Mouse (Mus musculus): Measurements from ENCODE around the gene Aldh3b3.

Aldh3b3 gene

GRCm38 (mm10) chr19:3958470-3958869 is at the start of gene Aldh3b3:
TSS of gene Aldh3b3 (plus strand) at chr19:3958645.
- DNase-seq (ENCODE audit: low spot score in 2 of 2) = no peak

DNA sequence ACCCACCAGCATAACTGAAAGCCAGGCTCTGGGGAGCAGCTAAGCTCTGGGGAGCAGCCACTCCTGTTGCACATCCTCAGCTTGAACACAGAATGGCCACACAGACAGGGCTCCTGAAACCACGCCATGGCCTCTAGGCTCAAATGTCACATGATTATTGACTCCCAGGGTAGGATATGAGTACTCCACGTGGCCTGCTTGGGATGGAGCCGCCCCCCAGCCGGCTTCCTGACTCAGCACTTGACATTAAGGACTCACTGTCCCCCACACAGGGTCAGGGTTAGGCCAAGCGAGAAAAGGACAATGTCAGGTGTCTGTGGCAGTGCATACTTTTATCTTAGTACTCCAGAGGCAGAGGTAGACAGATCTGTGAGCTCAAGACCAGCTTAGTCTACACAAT is 48.2 kb upstream of the Aldh3b3 start:
- no peak for DNase-seq (ENCODE audit: low spot score in 2 of 2)

DNA sequence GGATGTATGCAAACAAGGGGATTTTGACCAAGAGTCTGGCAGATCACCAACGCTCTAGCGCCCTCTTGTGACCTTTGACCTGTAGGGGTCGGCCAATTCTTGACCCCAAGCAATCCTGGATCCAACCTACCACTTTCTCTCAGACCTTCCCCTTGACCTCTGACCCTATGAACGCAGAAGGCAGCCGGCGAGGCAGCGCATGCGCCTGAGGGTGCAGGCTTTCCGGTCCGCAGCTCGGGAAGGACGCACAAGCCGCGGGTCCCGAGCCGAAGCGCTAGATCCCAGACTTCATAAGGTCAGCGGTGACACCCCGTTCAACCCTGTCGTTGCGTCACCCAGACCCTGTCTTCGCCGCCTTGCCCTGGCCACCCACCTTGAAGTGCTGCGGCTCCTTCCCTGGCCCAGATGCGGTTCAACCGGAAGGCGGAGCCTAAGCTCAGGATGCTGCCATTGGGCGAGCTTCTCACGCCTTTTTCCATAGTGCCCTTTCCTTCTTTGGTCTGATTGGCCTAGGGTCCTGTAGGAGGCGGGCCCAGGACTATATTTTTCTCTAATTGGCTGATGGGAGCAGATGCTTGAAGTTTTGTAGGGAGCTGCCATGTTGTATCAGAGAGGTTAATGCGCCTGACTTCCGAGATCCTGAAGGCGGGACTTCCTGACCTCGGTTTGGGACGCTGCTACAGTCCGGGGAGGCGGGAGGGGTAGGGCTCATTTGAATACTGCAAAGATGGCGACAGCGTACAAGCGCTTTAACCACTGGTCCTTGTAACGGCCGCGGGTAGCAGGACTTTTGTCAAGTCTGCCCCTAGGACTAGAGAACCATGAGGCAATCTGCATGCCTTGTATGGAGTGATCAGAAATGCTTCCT is 45.9 kb upstream of the Aldh3b3 start, which contains the start of gene Ndufs8:
TSS of gene Ndufs8 (minus strand) at position 438 of the 868 bp plus-strand sequence.
- DNase-seq (ENCODE audit: low spot score in 2 of 2) = peak; percentile 88 to 96

DNA sequence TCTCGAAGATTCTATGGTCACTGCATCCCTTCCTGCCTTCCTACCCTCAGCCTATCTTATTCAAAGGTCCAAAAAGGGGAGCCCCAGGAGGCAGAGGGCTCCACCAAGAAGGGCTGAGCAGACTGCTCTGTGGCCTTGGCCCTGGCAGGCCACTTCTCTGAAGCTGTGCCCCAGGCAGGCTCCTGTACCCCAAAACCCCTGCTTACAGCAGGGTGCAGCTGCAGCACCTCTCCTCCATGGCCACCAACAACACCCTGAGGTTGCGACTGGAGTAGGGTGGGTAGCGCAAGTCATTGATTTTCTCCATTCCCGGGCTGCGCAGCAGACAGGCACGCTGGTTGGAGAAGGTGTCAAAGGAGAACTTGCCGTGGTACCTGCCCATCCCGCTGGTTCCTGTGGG is 44.8 kb upstream of the Aldh3b3 start:
- no peak for DNase-seq (ENCODE audit: low spot score in 2 of 2)

DNA sequence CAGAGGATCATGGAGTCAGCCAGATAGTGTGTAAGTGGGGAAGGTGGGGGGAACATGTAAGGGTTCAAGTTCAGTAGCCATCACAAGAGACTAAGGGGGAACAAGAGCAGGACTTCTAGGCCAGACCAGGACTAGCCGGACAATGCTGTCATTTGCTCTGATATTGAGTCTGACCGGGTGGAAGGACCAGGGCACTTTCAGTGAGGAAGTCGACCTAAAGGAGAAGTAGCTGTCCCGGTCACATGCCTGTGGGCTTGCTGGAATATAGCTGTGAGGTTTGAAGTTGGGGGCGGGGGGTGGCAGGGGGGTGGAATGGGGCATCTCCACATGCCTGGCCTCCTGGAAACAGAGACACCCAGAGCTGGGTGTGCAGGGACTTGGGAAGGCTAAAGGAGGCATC is 43.9 kb upstream of the Aldh3b3 start:
- DNase-seq (ENCODE audit: low spot score in 2 of 2) = no peak

DNA sequence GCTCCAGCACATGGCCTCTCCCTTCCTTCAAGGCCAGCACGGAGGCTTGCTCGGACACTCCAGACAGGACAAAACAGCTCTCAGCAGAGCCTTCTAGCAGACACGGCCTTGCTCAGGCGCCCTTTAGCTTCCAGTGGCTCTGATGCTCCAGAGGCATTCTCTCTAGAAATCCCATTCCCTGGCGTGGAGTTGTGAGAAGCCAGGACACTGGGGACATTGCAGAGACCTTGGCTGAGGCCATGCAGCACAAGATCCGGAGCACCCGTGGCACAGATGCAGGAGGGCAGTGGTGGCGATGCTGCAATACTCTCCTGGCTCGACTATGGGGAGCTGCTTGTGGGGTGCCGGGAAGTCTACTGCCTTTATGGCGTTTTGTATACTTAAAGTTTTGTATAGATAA is 41.7 kb upstream of the Aldh3b3 start:
- no peak for DNase-seq (ENCODE audit: low spot score in 2 of 2)

DNA sequence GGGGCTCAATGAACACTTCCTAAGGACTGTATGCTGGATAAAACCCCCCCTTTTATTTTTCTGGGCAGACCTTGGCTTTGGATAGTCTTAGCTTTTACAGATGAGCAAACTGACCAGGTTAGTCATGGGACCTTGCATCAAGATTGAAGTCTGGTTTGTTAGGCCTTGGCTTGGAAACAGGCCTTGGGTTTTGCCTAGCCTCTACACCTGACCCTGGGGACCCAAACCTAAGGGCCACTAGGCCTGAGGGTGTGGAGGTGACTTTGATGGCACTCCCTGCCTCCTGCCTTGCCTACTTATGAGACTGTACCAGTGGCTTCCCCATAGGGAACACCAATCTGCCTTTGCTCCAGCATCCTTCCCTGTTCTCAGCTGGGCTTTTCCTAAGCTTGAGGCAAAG is 38.5 kb upstream of the Aldh3b3 start:
- no peak for DNase-seq (ENCODE audit: low spot score in 2 of 2)

- DNase-seq (ENCODE audit: low spot score in 2 of 2) = no peak
These were observed 35.6 kb upstream of the Aldh3b3 start for GRCm38 (mm10) chr19:3922661-3923371.

- DNase-seq (ENCODE audit: low spot score in 2 of 2) = no peak
These were observed 34.9 kb upstream of the Aldh3b3 start for GRCm38 (mm10) chr19:3923586-3923985.

DNA sequence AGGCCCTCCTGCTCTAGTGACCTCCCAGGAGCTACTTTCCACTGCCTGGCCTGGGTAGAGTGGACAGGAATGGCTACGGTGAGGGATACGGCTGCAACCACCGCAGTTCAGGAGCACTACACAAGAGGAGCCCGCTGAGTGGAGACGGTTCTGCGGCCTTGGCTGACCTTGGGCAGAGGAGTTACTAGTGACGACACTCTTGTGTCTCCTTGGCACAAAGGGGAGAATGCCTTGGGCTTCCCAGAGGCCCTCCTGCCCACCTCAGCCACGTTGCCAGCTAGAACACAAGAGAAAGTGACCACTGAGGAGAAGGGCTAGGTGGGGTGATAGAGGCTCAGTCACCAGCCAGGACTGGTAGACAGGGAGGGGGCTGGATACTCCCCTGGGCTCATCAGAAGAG is 34.3 kb upstream of the Aldh3b3 start:
- no peak for DNase-seq (ENCODE audit: low spot score in 2 of 2)

DNA sequence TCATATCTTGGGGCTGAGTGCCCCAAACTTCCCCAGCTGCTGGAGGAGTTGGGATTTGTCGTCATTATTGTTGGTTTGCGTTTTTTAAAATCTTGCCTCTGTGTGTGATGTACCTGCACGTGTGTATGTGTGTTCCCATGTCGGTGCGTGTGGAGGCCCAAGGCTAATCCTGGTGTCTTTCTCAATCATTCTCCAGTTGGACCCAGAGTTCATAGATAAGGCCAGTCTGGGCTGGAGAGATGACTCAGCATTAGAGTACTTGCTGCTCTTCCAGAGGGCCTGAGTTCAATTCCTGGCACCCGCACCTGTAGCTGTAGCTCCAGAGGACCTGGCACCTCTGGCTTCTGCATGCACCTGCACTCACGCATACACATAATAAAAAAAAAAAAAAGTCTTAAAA is 33.6 kb upstream of the Aldh3b3 start:
- no peak for DNase-seq (ENCODE audit: low spot score in 2 of 2)

GRCm38 (mm10) chr19:3925859-3926258 is 32.6 kb upstream of the Aldh3b3 start:
- no peak for DNase-seq (ENCODE audit: low spot score in 2 of 2)

DNA sequence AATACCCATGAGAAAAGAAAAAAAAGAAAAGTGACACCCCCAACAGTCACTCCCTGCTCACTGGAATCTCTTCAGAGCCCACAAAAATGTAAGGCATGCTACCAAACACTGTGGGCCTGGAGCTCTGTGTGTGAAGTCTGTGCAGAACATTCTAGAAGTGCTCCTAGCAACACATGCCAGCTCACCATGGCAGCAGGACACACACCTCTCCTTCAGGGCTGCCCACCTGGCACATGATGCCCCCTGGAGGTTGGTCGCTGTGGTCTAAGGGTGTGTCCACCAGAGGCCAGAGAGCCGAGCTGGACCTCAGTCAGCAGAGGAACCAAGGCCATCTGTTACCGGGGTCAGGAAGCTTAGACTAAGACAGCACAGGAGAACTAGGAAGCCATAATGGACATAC is 32.2 kb upstream of the Aldh3b3 start:
- DNase-seq (ENCODE audit: low spot score in 2 of 2) = no peak

DNA sequence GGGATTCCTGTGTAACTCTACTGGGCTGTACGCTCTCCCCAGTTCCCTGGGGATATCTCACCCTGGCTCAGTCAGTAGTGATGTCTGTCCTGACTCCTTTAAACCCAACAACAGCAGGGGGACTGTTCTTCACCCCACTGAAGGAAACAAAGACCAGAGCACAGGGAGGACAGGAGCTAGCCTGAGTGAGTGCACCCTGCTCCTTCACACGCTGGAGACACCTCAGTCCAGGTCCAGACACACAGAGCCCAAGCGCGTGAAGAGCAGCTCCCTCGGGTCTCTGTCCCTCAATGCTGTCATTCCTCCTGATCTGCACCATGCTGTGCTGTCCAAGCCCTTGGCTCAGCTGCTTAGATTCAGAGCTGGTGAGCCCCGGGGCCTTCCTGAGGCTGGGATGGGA is 31.8 kb upstream of the Aldh3b3 start:
- no peak for DNase-seq (ENCODE audit: low spot score in 2 of 2)

DNA sequence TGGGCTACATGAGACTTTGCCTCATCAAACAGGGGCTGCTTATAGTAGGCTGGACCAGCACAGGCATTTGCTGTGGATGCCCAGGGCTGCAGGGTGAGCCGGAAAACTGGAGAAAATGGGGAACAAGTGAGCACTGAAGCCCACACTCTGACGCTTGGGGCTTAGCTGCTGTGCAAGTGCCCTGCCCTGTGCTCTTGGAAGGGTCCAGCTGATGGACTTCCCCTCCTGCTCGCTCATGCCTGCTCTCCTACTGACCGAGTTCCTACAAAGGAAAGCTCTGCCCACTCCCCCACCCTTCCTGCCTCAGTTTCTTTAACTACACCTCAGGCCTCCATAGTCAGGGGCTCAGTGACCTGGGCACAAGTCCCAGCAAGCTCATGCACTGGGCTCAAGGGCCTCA is 30.5 kb upstream of the Aldh3b3 start:
- no peak for DNase-seq (ENCODE audit: low spot score in 2 of 2)

DNA sequence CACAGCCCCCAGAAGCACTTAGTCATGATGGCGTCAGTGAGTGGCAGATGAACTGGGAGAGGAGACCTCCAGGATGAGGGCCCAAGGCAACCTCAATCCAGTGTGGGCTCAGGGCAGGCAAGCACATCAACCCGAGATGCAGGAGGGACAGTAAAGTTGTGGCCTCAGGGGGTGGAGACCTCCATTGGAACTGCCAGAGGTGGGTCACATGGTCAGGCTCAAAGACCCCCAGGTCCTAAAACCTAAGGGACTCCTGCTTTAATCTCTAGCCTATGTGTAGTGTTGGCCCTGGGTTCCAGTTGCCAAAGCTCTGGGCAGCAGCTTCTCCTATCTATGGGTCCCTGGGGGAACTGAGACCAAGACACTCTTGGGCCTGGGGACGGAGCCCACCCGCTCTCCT is 29.7 kb upstream of the Aldh3b3 start:
- no peak for DNase-seq (ENCODE audit: low spot score in 2 of 2)

DNA sequence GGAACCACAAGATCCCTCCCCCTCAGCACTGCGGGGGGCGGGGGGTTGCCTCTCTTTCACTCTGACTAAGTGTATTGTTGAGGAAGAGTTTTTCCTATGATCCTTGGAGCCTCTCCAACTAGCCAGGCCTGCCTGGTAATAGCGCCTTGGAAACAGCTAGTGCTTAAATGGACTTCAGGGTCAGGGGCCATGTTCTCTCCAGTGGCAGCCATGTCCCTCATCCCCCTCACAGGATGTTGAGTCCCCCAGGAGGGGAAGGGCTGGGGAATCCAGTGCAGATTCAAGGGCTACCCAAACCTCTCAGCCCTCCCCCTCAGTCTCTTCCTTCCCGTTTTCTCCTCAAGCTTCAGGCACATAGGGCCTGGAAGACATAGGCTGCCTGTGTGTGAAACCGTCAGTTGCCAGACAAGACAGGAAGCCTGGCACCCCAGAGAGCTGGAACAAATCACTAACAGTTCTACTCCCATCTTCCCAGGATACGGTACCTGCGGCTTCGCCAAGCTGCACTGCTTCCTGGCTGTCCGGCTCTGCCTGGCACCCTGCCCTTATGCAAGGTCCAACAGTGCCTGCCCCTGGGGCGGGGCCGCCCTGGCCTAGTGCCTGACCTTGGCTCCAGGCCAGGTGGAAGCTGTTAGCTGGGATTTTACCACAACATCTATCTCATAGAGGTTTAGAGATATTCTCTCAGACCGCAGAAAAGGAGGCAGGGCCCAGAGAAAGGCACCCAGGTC is 29.1 kb upstream of the Aldh3b3 start, which contains the start of gene Aldh3b1:
TSS of gene Aldh3b1 (minus strand) at position 598 of the 731 bp plus-strand sequence.
- DNase-seq (ENCODE audit: low spot score in 2 of 2) = peak; percentile 47 to 61

- DNase-seq (ENCODE audit: low spot score in 2 of 2) = no peak
These were observed 28.0 kb upstream of the Aldh3b3 start for GRCm38 (mm10) chr19:3930262-3931057.

DNA sequence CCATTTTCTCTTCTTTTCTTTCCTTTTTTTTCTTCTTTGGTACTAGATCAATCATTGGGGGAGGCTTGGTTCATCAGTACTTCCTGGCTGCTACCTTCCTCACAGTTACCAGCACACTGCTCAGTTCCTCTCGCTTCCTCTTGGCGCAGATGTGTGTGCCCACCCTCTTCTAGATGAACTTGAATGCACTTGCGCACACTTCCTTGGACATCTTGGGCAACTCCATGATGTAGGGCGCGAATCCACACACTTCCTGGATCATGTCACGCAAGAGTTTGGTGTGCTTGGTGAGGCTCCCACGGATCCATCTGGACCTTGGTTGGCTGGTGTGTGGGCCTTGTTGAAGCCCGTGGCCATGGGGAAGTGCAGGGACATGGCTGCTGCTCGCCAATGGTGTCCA is 26.7 kb upstream of the Aldh3b3 start:
- no peak for DNase-seq (ENCODE audit: low spot score in 2 of 2)

DNA sequence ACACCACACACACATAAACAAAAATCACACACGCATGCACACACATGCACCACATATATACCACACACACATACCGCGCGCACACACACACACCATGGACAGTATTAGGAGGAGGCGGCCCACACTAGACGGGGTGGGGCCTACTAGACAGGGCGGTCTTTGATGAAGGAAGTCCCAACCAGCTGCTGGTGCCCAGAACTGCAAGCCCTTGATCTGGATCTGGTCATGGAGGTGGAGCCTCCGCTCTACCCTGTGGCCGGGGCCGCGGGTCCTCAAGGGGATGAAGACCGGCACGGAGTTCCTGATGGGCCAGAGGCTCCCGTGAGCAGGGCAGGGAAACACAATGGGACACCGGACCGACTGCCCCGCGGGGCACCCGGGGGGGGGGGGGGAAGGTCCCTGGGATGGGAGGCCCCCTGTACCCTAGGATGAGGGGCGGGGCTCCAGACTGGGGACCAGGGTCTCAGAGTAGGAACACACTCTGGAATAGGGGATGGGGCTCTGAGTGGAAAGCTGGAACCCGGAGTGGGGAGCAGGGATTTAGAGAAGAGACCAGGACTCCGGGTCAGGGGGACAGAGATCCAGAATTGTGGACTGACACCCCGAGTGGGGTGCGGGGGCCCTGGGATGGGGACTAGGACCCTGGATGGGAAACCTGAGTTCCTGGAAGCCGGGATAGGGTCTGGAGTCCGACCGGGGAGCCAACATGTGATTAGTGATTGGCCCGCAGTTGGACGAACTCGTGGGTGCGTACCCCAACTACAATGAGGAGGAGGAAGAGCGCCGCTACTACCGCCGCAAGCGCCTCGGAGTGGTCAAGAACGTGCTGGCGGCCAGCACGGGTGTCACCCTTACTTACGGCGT is 23.2 kb upstream of the Aldh3b3 start, which contains the start of gene Unc93b1:
TSS of gene Unc93b1 (plus strand) at position 155 of the 864 bp plus-strand sequence.
- DNase-seq (ENCODE audit: low spot score in 2 of 2) = no peak
